Mouse (Mus musculus) regulatory T cell (primary cell): ENCODE data around the gene Cask.

Experiments used
- in situ Hi-C: fragments of 300-600 bp; cut with MboI, MseI; formaldehyde crosslinking; loops from one replicate; pipeline ENCODE4 v1.15.1; 2025; ENCODE audit warnings: high pct_unique_total_duplicates

Cask gene

DNA sequence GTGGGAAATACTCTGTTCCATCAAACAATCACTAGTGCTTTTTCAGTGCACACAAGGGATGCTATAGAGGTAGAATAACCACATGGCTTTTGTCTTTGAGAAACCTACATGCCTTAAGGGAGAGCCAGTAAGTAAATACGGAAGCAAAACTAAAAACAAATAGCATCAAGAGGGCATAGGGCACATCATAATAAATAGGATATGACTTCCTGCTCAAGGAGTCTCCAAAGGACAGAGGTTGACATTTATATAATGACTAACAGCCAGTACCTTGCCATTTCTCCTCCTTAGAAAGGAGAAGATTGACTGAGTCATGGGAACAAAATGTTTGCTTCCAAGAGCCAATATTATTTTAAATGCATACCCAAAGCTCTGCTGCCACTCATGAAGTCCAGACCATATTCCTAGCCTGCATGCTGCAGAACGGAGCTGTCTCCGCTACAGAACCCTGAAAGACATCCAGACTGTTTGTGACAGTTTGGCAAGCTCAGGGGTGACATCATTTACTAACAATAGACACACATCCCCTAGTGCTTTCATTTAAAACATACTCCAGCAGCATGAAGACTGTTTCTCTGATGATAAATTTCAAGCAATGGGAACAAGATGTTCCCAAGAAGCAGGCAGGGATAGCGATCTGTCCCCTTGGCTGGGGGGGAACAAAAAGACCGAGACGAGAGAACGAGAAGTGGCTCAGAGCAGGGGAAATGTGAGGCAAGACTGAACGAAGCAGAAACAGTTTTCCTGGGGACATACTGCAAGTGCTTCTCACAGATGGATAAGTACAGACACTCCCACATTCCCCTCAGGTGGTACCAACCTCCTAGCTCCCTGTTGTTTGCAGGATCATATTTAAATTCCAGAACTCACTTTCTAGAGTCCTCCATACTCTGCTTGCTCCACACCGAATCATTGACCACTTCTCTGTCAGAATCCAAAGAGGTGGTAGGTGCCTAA is 381.7 kb downstream of the Cask start:
- in situ Hi-C loops = loop anchor here (5.0 kb wide), 2 partner anchors 183 to 373 kb away; no protein-coding TSS in a partner anchor

DNA sequence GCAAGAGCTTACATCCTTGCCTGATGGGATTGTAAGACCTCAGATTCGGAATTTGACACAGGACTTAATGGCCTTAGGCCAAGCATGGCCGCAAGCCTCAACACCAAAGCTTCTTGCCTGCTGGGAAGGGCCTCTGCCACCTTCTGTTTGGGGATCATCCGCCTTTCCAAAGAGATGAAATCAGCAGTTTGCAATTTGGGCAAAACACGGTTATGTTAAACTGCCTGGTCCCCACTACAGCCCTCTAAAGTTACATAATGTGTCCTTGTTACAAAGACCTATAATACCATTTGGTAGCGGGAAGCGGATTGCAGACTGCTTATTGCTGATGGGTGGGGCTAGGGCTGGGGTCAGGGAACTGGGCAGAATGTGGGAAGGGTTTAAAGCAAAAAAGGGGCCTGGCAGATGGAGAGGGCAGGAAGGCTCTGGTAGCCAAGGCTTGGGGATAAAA is 384.0 kb downstream of the Cask start:
- in situ Hi-C loops = loop anchor here (5.0 kb wide), 2 partner anchors 185 to 375 kb away; no protein-coding TSS in a partner anchor
